Mouse (Mus musculus): ENCODE data around the gene BC016579. TPM values are rescaled to one million over a fixed set of nuclear protein-coding genes. Genes with fewer than 3 reads are reported as not detected.

The BC016579 gene
- polyA plus RNA-seq, 1 experiment from 2014 or later = 0.11 TPM

DNA sequence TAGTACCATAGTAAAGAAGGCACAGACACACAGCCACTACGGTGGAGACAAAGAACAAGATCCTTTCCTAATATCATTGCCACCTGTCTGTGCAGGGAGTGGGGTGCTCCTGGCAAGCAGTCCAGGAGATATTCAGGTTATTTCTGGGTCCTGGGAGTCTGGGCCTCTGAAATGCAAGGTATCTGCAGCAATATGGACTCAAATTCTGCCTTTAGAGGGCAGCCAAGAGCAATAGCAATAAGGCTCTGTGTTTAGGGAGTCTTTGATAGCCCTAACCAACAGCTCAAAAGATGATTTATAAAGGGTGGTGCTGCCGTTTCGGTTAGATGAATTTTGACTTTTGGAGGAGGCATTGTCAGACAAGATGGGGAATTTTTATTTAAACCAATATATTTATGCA, 44.6 kb downstream of the BC016579 start:
- Histone ChIP-seq H3K9ac (ENCODE audit: low read length) (no peak overlapping the region), H3K27me3 (ENCODE audit: control insufficient read depth, insufficient read depth, low read length) (no peaks in the 10 kb centered on the region), H3K27ac (ENCODE audit: low read length) (no peak overlapping the region), H3K4me3 (ENCODE audit: low read length) (no peak overlapping the region), H3K4me2 (ENCODE audit: low read depth, low read length) (no peak overlapping the region), H3K9me3 (replicated peaks; ENCODE audit: control insufficient read depth, low read length) (no peaks in the 10 kb centered on the region), H3K36me3 (ENCODE audit: control insufficient read depth, insufficient read depth) (no peaks in the 10 kb centered on the region), H3K4me1 (ENCODE audit: control insufficient read depth, insufficient read depth, low read length) (no peaks in the 10 kb centered on the region)
- whole genome bisulfite sequencing = 64% methylated on average over 3 of the region's 3 CpGs
- ATAC-seq (replicated peaks; ENCODE audit: extremely low read depth, insufficient read depth, low FRiP score) = no peak

- Histone ChIP-seq H3K36me3 (ENCODE audit: control insufficient read depth, insufficient read depth) (no peaks in the 10 kb centered on the region), H3K4me1 (ENCODE audit: control insufficient read depth, insufficient read depth, low read length) (no peaks in the 10 kb centered on the region), H3K9ac (ENCODE audit: low read length) (no peak overlapping the region), H3K9me3 (replicated peaks; ENCODE audit: control insufficient read depth, low read length) (no peaks in the 10 kb centered on the region), H3K4me2 (ENCODE audit: low read depth, low read length) (no peak overlapping the region), H3K27ac (ENCODE audit: low read length) (no peak overlapping the region), H3K4me3 (ENCODE audit: low read length) (no peak overlapping the region), H3K27me3 (ENCODE audit: control insufficient read depth, insufficient read depth, low read length) (no peaks in the 10 kb centered on the region)
- 42% methylated on average over 4 of the region's 4 CpGs for WGBS
- ATAC-seq (replicated peaks; ENCODE audit: extremely low read depth, insufficient read depth, low FRiP score) = no peak
Observed at GRCm38 (mm10) chr16:45608481-45608954, 45.4 kb downstream of the BC016579 start.

DNA sequence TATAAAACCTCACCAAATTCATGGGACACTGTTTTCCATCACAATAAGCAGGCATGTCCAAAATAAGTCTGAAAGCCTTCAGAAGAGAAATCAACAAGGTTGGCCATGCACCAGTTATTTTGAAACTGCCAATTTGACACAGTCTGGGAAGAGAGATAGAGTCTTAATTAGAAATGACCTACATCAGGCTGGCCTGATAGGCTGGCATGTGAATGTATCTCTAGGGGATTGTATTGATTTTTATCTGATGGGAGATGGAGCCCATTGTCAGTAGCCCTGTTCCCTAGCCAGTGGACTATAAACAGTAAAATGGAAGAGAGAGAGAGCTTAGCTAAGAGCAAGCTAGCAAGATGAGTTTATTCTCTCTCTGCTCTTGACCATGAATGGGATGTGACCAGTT, 58.4 kb downstream of the BC016579 start:
- Histone ChIP-seq H3K4me2 (ENCODE audit: low read depth, low read length) (no peak overlapping the region), H3K4me1 (ENCODE audit: control insufficient read depth, insufficient read depth, low read length) (no peaks in the 10 kb centered on the region), H3K4me3 (ENCODE audit: low read length) (no peak overlapping the region), H3K9ac (ENCODE audit: low read length) (no peak overlapping the region), H3K27me3 (ENCODE audit: control insufficient read depth, insufficient read depth, low read length) (no peaks in the 10 kb centered on the region), H3K36me3 (ENCODE audit: control insufficient read depth, insufficient read depth) (no peaks in the 10 kb centered on the region), H3K27ac (ENCODE audit: low read length) (no peak overlapping the region), H3K9me3 (replicated peaks; ENCODE audit: control insufficient read depth, low read length) (no peaks in the 10 kb centered on the region)
- no peak for ATAC-seq (replicated peaks; ENCODE audit: extremely low read depth, insufficient read depth, low FRiP score)

GRCm38 (mm10) chr16:45593656-45594055, 60.2 kb downstream of the BC016579 start:
- WGBS = 52% methylated on average over 1 of the region's 1 CpGs
- H3K4me1 ChIP-seq (ENCODE audit: control insufficient read depth, insufficient read depth, low read length) = no peaks in the 10 kb centered on the region
- H3K9me3 ChIP-seq (replicated peaks; ENCODE audit: control insufficient read depth, low read length) = no peaks in the 10 kb centered on the region
- no peak for ATAC-seq (replicated peaks; ENCODE audit: extremely low read depth, insufficient read depth, low FRiP score)
- no peaks in the 10 kb centered on the region for H3K36me3 ChIP-seq (ENCODE audit: control insufficient read depth, insufficient read depth)
- H3K4me3 ChIP-seq (ENCODE audit: low read length) = no peak overlapping the region
- H3K9ac ChIP-seq (ENCODE audit: low read length) = no peak overlapping the region
- no peak overlapping the region for H3K4me2 ChIP-seq (ENCODE audit: low read depth, low read length)
- H3K27ac ChIP-seq (ENCODE audit: low read length) = no peak overlapping the region
- H3K27me3 ChIP-seq (ENCODE audit: control insufficient read depth, insufficient read depth, low read length) = no peaks in the 10 kb centered on the region

DNA sequence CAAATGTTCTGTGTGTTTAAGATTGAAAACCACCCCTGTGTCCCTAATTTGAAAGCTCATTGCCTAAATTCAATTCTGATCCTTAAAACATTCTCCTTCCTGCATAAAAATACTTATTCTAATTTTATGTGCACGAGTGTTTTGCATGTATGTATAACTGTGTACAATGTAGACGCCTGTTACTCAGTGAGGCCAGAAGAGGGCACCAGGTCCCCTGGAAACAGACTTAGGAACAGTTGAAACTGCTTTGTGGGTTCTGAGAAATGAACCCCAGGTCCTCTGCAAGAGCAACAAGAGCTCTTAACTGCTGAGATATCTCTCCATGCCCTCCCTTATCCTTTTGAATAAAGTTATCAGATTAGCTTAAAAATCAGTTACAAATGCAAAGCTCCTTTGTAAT, 71.4 kb downstream of the BC016579 start:
- WGBS = 18% methylated on average over 2 of the region's 2 CpGs
- no peaks in the 10 kb centered on the region for H3K9me3 ChIP-seq (replicated peaks; ENCODE audit: control insufficient read depth, low read length)
- ATAC-seq (replicated peaks; ENCODE audit: extremely low read depth, insufficient read depth, low FRiP score) = no peak

DNA sequence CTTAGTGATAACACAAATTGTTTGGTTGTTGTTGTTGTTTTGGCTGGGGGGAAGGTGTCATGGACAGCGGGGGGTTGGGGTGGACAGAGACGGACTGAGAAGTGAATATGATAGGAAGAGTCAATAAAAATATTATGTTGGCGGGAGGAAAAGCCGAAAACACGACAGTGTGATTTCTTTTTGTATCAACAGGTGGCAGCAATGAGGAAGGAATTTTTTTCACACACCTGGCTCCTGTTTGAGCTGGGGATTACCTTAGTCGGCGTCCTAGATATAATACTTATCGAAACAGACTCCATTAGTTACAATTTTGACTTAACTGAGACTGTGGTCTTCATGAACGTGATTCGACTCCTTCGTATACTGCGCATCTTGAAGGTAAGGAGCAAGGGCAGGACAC, 74.0 kb downstream of the BC016579 start:
- no peak for ATAC-seq (replicated peaks; ENCODE audit: extremely low read depth, insufficient read depth, low FRiP score)
- Histone ChIP-seq H3K9me3 (replicated peaks; ENCODE audit: control insufficient read depth, low read length) (no peaks in the 10 kb centered on the region), H3K4me2 (ENCODE audit: low read depth, low read length) (no peak overlapping the region), H3K4me3 (ENCODE audit: low read length) (no peak overlapping the region), H3K27ac (ENCODE audit: low read length) (no peak overlapping the region), H3K27me3 (ENCODE audit: control insufficient read depth, insufficient read depth, low read length) (no peaks in the 10 kb centered on the region), H3K36me3 (ENCODE audit: control insufficient read depth, insufficient read depth) (no peaks in the 10 kb centered on the region), H3K9ac (ENCODE audit: low read length) (no peak overlapping the region), H3K4me1 (ENCODE audit: control insufficient read depth, insufficient read depth, low read length) (no peaks in the 10 kb centered on the region)
- 54% methylated on average over 12 of the region's 12 CpGs for WGBS

More for the DNA sequence above, 71.4 kb downstream of the BC016579 start:
- Histone ChIP-seq H3K4me3 (ENCODE audit: low read length) (no peak overlapping the region), H3K4me2 (ENCODE audit: low read depth, low read length) (no peak overlapping the region), H3K27ac (ENCODE audit: low read length) (no peak overlapping the region), H3K4me1 (ENCODE audit: control insufficient read depth, insufficient read depth, low read length) (no peaks in the 10 kb centered on the region), H3K9ac (ENCODE audit: low read length) (no peak overlapping the region), H3K27me3 (ENCODE audit: control insufficient read depth, insufficient read depth, low read length) (no peaks in the 10 kb centered on the region), H3K36me3 (ENCODE audit: control insufficient read depth, insufficient read depth) (no peaks in the 10 kb centered on the region)

Other genes with a start within 250 kb of the BC016579 start
- 28.1 and 28.3 TPM in 2 replicates for gene Cd200, start 245.0 kb downstream of the BC016579 start, polyA plus RNA-seq (2015; fragmentation: Nextera tagmentation; extraction: Ambion mirVana)
- gene Gm609, start 161.1 kb downstream of the BC016579 start, polyA plus RNA-seq (2015; fragmentation: Nextera tagmentation; extraction: Ambion mirVana) = not detected in 2 replicates
- not detected in 2 replicates for gene Gm17783, start 122.0 kb downstream of the BC016579 start, polyA plus RNA-seq (2015; fragmentation: Nextera tagmentation; extraction: Ambion mirVana)
- gene Slc9c1, start 118.8 kb downstream of the BC016579 start, polyA plus RNA-seq (2015; fragmentation: Nextera tagmentation; extraction: Ambion mirVana) = not detected in 2 replicates
- gene Gcsam, start 43.7 kb downstream of the BC016579 start, polyA plus RNA-seq (2015; fragmentation: Nextera tagmentation; extraction: Ambion mirVana) = 0.27 and 0.53 TPM in 2 replicates
- not detected in 2 replicates for gene Tmprss7, start 39.6 kb upstream of the BC016579 start, polyA plus RNA-seq (2015; fragmentation: Nextera tagmentation; extraction: Ambion mirVana)
- 2.2 and 2.4 TPM in 2 replicates for gene Tagln3, start 70.5 kb upstream of the BC016579 start, polyA plus RNA-seq (2015; fragmentation: Nextera tagmentation; extraction: Ambion mirVana)
- gene Abhd10, start 88.9 kb upstream of the BC016579 start, polyA plus RNA-seq (2015; fragmentation: Nextera tagmentation; extraction: Ambion mirVana) = 25.9 and 29.7 TPM in 2 replicates

Data from heart, embryonic 16.5 days (tissue).